20 mouse cellular contexts compared by ENCODE assay signal in genomic region chr16:85760961-85761580, GRCm38 (mm10). TPM values are rescaled to one million over a fixed set of nuclear protein-coding genes. Genes with fewer than 3 reads are reported as not detected.
DNase-seq lines count a peak whose midpoint lies in the region; ATAC-seq lines count a peak whose summit lies in the region.
"Had no signal": no experiment of that assay in that cellular context is flagged by ENCODE, and none has a peak within 500 bp of the region (broad histone marks: within the 10 kb centered on the region; RNA-seq: fewer than 3 reads in every experiment).

No protein-coding gene starts in this region.

- 60% methylated on average over 7 of the region's 7 CpGs for WGBS in kidney, embryonic 15.5 days

- H3K4me3 ChIP-seq in kidney, embryonic 15.5 days (replicated peaks): no peak overlapping the region
- H3K4me3 ChIP-seq: erythroblast, embryonic 14.5 days; forebrain, embryonic 10.5 days; gastrocnemius, adult 2 months; heart, embryonic 10.5 days; hindbrain, embryonic 13.5 days had no signal

- H3K27ac ChIP-seq in kidney, embryonic 15.5 days: 0 out of 2 replicates have a peak overlapping the region, but pooled peaks have one; percentile 16
- H3K27ac ChIP-seq: forebrain, embryonic 10.5 days; gastrocnemius, adult 2 months; heart, embryonic 10.5 days; hindbrain, embryonic 13.5 days; hindbrain, postnatal 0 days had no signal

- no peak for ATAC-seq in kidney, embryonic 15.5 days (replicated peaks; ENCODE audit: low FRiP score)
- ATAC-seq: forebrain, embryonic 14.5 days; hindbrain, postnatal 0 days had no signal

- no peaks in the 10 kb centered on the region for H3K9me3 ChIP-seq in kidney, embryonic 15.5 days (replicated peaks)
- H3K9me3 ChIP-seq: forebrain, embryonic 10.5 days; heart, embryonic 10.5 days; hindbrain, embryonic 13.5 days had no signal

- peaks cover 8% of the 10 kb centered on the region for H3K4me1 ChIP-seq in kidney, embryonic 15.5 days
- H3K4me1 ChIP-seq: hindbrain, embryonic 13.5 days had no signal

- no peaks in the 10 kb centered on the region for H3K27me3 ChIP-seq in kidney, embryonic 15.5 days
- H3K27me3 ChIP-seq: hindbrain, embryonic 13.5 days had no signal

- H3K9ac ChIP-seq in kidney, embryonic 15.5 days: no peak overlapping the region
- H3K9ac ChIP-seq: hindbrain, embryonic 13.5 days had no signal

- no peaks in the 10 kb centered on the region for H3K36me3 ChIP-seq in kidney, embryonic 15.5 days
- H3K36me3 ChIP-seq: forebrain, embryonic 10.5 days; heart, embryonic 10.5 days; hindbrain, embryonic 13.5 days had no signal

- no peak for DNase-seq in kidney, postnatal 36 days
- DNase-seq in kidney, postnatal 14 days: peak; percentile 28
- DNase-seq in kidney, adult 9 months: no peak
- DNase-seq in kidney, postnatal 25 days: peak; percentile 10 to 44
- no peak for DNase-seq in adrenal gland, postnatal 14 days
- DNase-seq: adrenal gland, adult 8-10 months; cerebellum, adult 11-12 months; cerebellum, adult 9-10 months; cerebellum, postnatal 25 days; gastrocnemius, adult 2 months; gastrocnemius, postnatal 25 days; heart, postnatal 10 days; heart, postnatal 4 days had no signal

- H3K4me2 ChIP-seq in kidney, embryonic 15.5 days: no peak overlapping the region
- H3K4me2 ChIP-seq: hindbrain, embryonic 13.5 days had no signal

RNA-seq across cellular contexts. Expression of gene Adamts1, which starts 41.8 kb away (rescaled TPM):
- 88.9 and 95.8 TPM in 2 replicates for polyA plus RNA-seq in kidney, embryonic 15.5 days (2015; fragmentation: Nextera tagmentation; extraction: Ambion mirVana)
- total RNA-seq in adrenal gland, postnatal 14 days (2021): 34.2 and 42.8 TPM in 2 replicates
- polyA plus RNA-seq: erythroblast, embryonic 14.5 days had no signal

Comparison
In these comparisons a context has a peak if more than half of its experiments do, and no peak if none do; other contexts are left out.
1. DNase-seq: peak in kidney, postnatal 14 days (single experiment) and kidney, postnatal 25 days (2 of 2); none in kidney, postnatal 36 days (0 of 2), kidney, adult 9 months (single experiment) and adrenal gland, postnatal 14 days (single experiment).